Mouse (Mus musculus) midbrain, embryonic 16.5 days (tissue): ENCODE data around the gene Hist1h3g. TPM values are rescaled to one million over a fixed set of nuclear protein-coding genes. Genes with fewer than 3 reads are reported as not detected.

Source experiments
- ATAC-seq: fragments of 200-750 bp; cut with Nextera tagmentation; 2 replicates; pipeline ENCODE4 v1.8.0; 2017; ENCODE audit warnings: moderate TSS enrichment
- H3K27ac ChIP-seq: fragments of 300-500 bp; sonication (generic); 2 replicates; pipeline ENCODE4 v1.5.1; 2014; ENCODE audit warnings: mild to moderate bottlenecking, low read length, mixed read lengths
- H3K27me3 ChIP-seq: fragments of 300-500 bp; sonication (generic); 2 replicates; pipeline ENCODE4 v1.6.1; 2014; ENCODE audit warnings: low read depth, low read length, mixed read lengths; ENCODE audit not compliant: control insufficient read depth, insufficient read depth
- H3K36me3 ChIP-seq: fragments of 300-500 bp; sonication (generic); 2 replicates; pipeline ENCODE4 v1.6.1; 2014; ENCODE audit warnings: mild to moderate bottlenecking, low read length, moderate library complexity, mixed read lengths; ENCODE audit not compliant: control insufficient read depth, insufficient read depth
- H3K4me1 ChIP-seq: fragments of 300-500 bp; sonication (generic); 2 replicates; pipeline ENCODE4 v1.6.1; 2014; ENCODE audit warnings: mild to moderate bottlenecking, low read length, mixed read lengths; ENCODE audit not compliant: control insufficient read depth, insufficient read depth
- H3K4me2 ChIP-seq: fragments of 300-500 bp; sonication (generic); 2 replicates; pipeline ENCODE4 v1.6.1; 2014; ENCODE audit warnings: mild to moderate bottlenecking, low read length, mixed read lengths
- H3K4me3 ChIP-seq: fragments of 300-500 bp; sonication (generic); 2 replicates; pipeline ENCODE4 v1.5.1; 2014; ENCODE audit warnings: low read depth, mild to moderate bottlenecking, low read length, moderate library complexity, mixed read lengths
- H3K9ac ChIP-seq: fragments of 300-500 bp; sonication (generic); 2 replicates; pipeline ENCODE4 v1.6.1; 2014; ENCODE audit warnings: low read depth, low read length, mixed read lengths
- H3K9me3 ChIP-seq: fragments of 300-500 bp; sonication (generic); replicated peaks from 2 replicates; pipeline ENCODE4 v1.6.1; 2014; ENCODE audit warnings: mild to moderate bottlenecking, low read length, mixed read lengths; ENCODE audit not compliant: control insufficient read depth, poor library complexity, severe bottlenecking
- WGBS: fragments of 180-500 bp; shearing (Covaris S2); extraction: QIAGEN DNeasy Blood & Tissue Kit; methylation state at CpG from one replicate; pipeline ENCODE4 v1.1.7; 2014; 5-methylcytosine and 5-hydroxymethylcytosine counted together
- polyA plus RNA-seq: library from polyadenylated mRNA; unstranded; fragments of >200 nt; fragmentation: Nextera tagmentation; extraction: Ambion mirVana; gene quantifications from 2 replicates; pipeline ENCODE4 v1.2.1, GENCODE M21; 2015

The Hist1h3g gene
- polyA plus RNA-seq, 1 experiment from 2014 or later = not detected

GRCm38 (mm10) chr13:23506819-23507515, 28.3 kb upstream of the Hist1h3g start:
- Histone ChIP-seq H3K9ac (no peak overlapping the region), H3K27me3 (no peaks in the 10 kb centered on the region), H3K4me3 (no peak overlapping the region), H3K27ac (no peak overlapping the region), H3K4me2 (no peak overlapping the region), H3K9me3 (no peaks in the 10 kb centered on the region), H3K4me1 (peaks cover 2% of the 10 kb centered on the region; the same call in 1 of the 2 replicates), H3K36me3 (no peaks in the 10 kb centered on the region)
- no peak for ATAC-seq
- 23% methylated on average over 14 of the region's 14 CpGs for WGBS

GRCm38 (mm10) chr13:23510127-23510526, 25.1 kb upstream of the Hist1h3g start:
- H3K9me3 ChIP-seq = no peaks in the 10 kb centered on the region
- H3K4me3 ChIP-seq = no peak overlapping the region
- H3K4me2 ChIP-seq = no peak overlapping the region
- H3K27ac ChIP-seq = no peak overlapping the region
- H3K36me3 ChIP-seq = no peaks in the 10 kb centered on the region
- no peak for ATAC-seq
- peaks cover 2% of the 10 kb centered on the region; the same call in 1 of the 2 replicates for H3K4me1 ChIP-seq
- H3K9ac ChIP-seq = no peak overlapping the region
- no peaks in the 10 kb centered on the region for H3K27me3 ChIP-seq
- WGBS = 48% methylated on average over 1 of the region's 1 CpGs

GRCm38 (mm10) chr13:23513517-23513916, 21.7 kb upstream of the Hist1h3g start:
- Histone ChIP-seq H3K27ac (no peak overlapping the region), H3K36me3 (no peaks in the 10 kb centered on the region), H3K4me3 (no peak overlapping the region), H3K9me3 (no peaks in the 10 kb centered on the region), H3K9ac (no peak overlapping the region), H3K4me2 (no peak overlapping the region), H3K27me3 (no peaks in the 10 kb centered on the region), H3K4me1 (peaks cover 2% of the 10 kb centered on the region; the same call in 1 of the 2 replicates)
- ATAC-seq = no peak
- 88% methylated on average over 1 of the region's 1 CpGs for WGBS

- Histone ChIP-seq H3K4me2 (no peak overlapping the region), H3K36me3 (no peaks in the 10 kb centered on the region), H3K27ac (no peak overlapping the region), H3K4me3 (no peak overlapping the region), H3K9ac (no peak overlapping the region), H3K9me3 (no peaks in the 10 kb centered on the region), H3K27me3 (no peaks in the 10 kb centered on the region), H3K4me1 (peaks cover 7% of the 10 kb centered on the region; the same call in 1 of the 2 replicates)
- ATAC-seq = no peak
- WGBS = 80% methylated on average over 5 of the region's 5 CpGs
Observed at GRCm38 (mm10) chr13:23515281-23515680, 19.9 kb upstream of the Hist1h3g start.

- no peaks in the 10 kb centered on the region for H3K27me3 ChIP-seq
- 56% methylated on average over 15 of the region's 15 CpGs for WGBS
- H3K27ac ChIP-seq = no peak overlapping the region
- peak overlapping the region; percentile 67 for H3K4me2 ChIP-seq
- no peak for ATAC-seq
- H3K36me3 ChIP-seq = no peaks in the 10 kb centered on the region
- peaks cover 7% of the 10 kb centered on the region; the same call in 1 of the 2 replicates for H3K4me1 ChIP-seq
- H3K9ac ChIP-seq = peak overlapping the region; percentile 51; the same call in 1 of the 2 replicates
- H3K9me3 ChIP-seq = no peaks in the 10 kb centered on the region
- peak overlapping the region; percentile 51 for H3K4me3 ChIP-seq
Observed at GRCm38 (mm10) chr13:23515826-23516620, 19.2 kb upstream of the Hist1h3g start.

GRCm38 (mm10) chr13:23516822-23517602, 18.2 kb upstream of the Hist1h3g start:
- Histone ChIP-seq H3K4me1 (peaks cover 9% of the 10 kb centered on the region; the same call in 1 of the 2 replicates), H3K4me2 (peak overlapping the region; percentile 85), H3K4me3 (peak overlapping the region; percentile 51), H3K27ac (peak overlapping the region; percentile 42; the same call in 1 of the 2 replicates), H3K9me3 (no peaks in the 10 kb centered on the region), H3K27me3 (no peaks in the 10 kb centered on the region), H3K36me3 (no peaks in the 10 kb centered on the region), H3K9ac (0 out of 2 replicates have a peak overlapping the region, but pooled peaks have one; percentile 48)
- ATAC-seq = peak; percentile 74
- WGBS = under 1% methylated on average over 19 of the region's 19 CpGs

- peak overlapping the region; percentile 47; the same call in 1 of the 2 replicates for H3K27ac ChIP-seq
- peaks cover 10% of the 10 kb centered on the region; the same call in 1 of the 2 replicates for H3K4me1 ChIP-seq
- no peak overlapping the region for H3K9ac ChIP-seq
- peak; percentile 90 for ATAC-seq
- no peaks in the 10 kb centered on the region for H3K27me3 ChIP-seq
- H3K36me3 ChIP-seq = no peaks in the 10 kb centered on the region
- under 1% methylated on average over 27 of the region's 27 CpGs for WGBS
- H3K4me3 ChIP-seq = peak overlapping the region; percentile 51
- H3K9me3 ChIP-seq = no peaks in the 10 kb centered on the region
- H3K4me2 ChIP-seq = peak overlapping the region; percentile 85
Observed at GRCm38 (mm10) chr13:23517603-23518294, 17.5 kb upstream of the Hist1h3g start.

GRCm38 (mm10) chr13:23518295-23518603, 17.0 kb upstream of the Hist1h3g start:
- H3K27ac ChIP-seq = no peak overlapping the region
- peak overlapping the region; percentile 51 for H3K4me3 ChIP-seq
- no peaks in the 10 kb centered on the region for H3K27me3 ChIP-seq
- ATAC-seq = no peak
- WGBS = under 1% methylated on average over 6 of the region's 6 CpGs
- no peaks in the 10 kb centered on the region for H3K36me3 ChIP-seq
- peak overlapping the region; percentile 85 for H3K4me2 ChIP-seq
- peaks cover 10% of the 10 kb centered on the region; the same call in 1 of the 2 replicates for H3K4me1 ChIP-seq
- H3K9me3 ChIP-seq = no peaks in the 10 kb centered on the region
- H3K9ac ChIP-seq = no peak overlapping the region
